Mouse (Mus musculus) left cerebral cortex, postnatal 14 days (tissue): ENCODE data around the gene Dsel. TPM values are rescaled to one million over a fixed set of nuclear protein-coding genes. Genes with fewer than 3 reads are reported as not detected.

ENCODE experiments used
- DNase-seq, 2 experiments: peaks; one replicate each; pipeline ENCODE4 v3.0.0; 2021 to 2022; ENCODE audit warnings: low spot score in 2 of 2, mixed read lengths in 1 of 2
- intact Hi-C: fragments of 180-260 bp; cut with DNase I; formaldehyde crosslinking; loops from one replicate; pipeline ENCODE4 v1.15.1; 2025
- long read RNA-seq, 2 experiments: library from polyadenylated mRNA; stranded (forward); transcript quantifications; one replicate each; pipeline ENCODE4 v2.0.0; 2021
- total RNA-seq, 2 experiments: library from RNA; stranded (reverse); gene quantifications; 2 replicates each; pipeline ENCODE4 v1.2.3; 2021

Gene Dsel
- 10 to 100 TPM; 18.6 to 22.8 TPM for total RNA-seq
- long read RNA-seq, experiment 1, full-length matches to known transcripts: 3 of 6 reads
- long read RNA-seq, experiment 1, partial matches to known transcripts: 0 of 6 reads
- long read RNA-seq, experiment 1, other reads (novel, unspliced or antisense): 3 of 6 reads
- long read RNA-seq, experiment 2, partial matches to known transcripts: 0 of 2 reads
- long read RNA-seq, experiment 2, other reads (novel, unspliced or antisense): 2 of 2 reads

DNA sequence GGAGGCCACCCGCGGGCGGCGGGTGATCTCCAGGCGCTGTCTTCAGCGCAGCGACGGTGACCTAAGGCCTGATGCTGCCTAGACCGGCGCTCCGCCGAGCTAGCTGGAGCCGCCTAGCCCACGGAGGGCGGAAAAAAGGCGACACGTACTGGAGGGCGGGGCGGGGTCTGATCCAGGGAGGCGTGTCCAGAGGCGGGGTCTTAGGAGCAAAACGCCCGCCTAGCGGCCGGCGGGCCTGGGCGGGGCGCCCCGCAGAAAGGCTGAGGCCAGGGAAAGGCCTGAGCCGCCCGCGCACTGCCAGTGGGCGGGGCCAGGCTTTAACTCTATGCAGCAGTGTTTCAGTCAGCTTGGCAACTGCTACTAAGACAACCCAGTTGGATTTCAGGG, at the start of gene Dsel:
Gene Dsel, minus strand, starts transcription at position 140 of the 387 bp plus-strand sequence.
- intact Hi-C loops: loop anchor here (2.0 to 5.0 kb wide), 2 partner anchors 118 to 514 kb away; no protein-coding TSS in a partner anchor
- DNase-seq: peak; percentile 84 to 88

- DNase-seq: no peak
- intact Hi-C loops: no loop called here
Observed at GRCm38 (mm10) chr1:111911424-111911823, 46.7 kb upstream of the Dsel start.

DNA sequence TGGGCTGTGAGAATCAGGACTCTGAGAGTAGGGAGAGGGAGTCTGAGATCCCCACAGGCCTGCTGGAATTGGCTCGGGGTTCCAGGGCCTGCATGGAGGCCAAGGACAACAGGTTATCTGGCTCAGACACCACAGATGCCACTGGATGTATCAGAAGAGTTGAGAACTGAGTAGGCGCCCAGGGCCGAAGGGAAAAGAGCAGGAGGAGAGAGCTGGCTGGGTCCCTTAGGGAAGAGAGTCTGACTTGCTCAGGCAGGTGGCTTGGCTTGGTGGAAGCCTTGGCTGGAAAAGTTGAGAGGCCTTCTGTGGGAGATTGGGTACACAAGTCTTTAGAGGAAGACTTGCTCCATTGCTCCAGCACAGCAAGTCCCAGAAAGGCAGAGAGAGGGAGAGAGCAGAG, 18.6 kb upstream of the Dsel start:
- DNase-seq: no peak
- intact Hi-C loops: no loop called here

DNA sequence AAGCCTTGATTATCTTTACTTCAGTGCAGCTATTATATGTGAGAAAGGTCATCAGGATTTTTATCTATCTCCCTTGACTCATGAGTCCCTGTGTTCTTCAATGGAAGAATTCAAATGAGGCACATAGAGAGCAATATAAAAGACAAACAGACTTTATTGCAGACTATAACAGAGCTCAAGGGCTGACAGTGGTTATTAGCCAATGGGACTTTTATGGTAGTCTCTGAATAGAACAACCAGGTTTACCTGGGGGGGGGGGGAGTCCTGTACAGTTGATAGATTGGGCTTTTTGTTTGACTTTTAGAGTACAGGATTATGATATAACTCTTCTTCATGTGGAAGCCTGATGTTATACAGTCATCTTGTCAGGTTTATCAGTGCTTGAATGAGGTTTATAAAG, 11.1 kb upstream of the Dsel start:
- DNase-seq: no peak
- intact Hi-C loops: no loop called here

GRCm38 (mm10) chr1:111873196-111873595, 8.5 kb upstream of the Dsel start:
- DNase-seq: no peak
- intact Hi-C loops: no loop called here

DNA sequence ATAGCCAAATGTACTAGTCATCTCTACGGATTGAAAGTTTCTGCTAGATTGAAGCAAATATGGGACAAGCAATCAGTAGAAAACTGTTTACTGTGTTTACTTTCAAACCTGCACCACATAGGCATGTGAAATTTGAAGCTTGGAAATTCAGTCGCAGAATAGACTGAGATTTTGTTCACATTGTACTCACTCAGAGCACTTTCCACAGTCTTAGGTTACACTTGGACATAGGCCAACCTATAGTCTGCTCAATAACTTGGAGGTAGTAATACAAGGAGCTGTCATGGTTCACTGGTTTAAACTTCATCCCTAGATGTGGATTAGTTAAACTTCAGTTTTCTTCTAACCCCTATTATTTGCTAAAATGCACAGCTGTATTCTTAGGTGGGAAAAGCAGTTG, 749 bp upstream of the Dsel start:
- no peak for DNase-seq
- intact Hi-C loops: loop anchor here (2.0 kb wide), 1 partner anchor 513 kb away; no protein-coding TSS in a partner anchor

DNA sequence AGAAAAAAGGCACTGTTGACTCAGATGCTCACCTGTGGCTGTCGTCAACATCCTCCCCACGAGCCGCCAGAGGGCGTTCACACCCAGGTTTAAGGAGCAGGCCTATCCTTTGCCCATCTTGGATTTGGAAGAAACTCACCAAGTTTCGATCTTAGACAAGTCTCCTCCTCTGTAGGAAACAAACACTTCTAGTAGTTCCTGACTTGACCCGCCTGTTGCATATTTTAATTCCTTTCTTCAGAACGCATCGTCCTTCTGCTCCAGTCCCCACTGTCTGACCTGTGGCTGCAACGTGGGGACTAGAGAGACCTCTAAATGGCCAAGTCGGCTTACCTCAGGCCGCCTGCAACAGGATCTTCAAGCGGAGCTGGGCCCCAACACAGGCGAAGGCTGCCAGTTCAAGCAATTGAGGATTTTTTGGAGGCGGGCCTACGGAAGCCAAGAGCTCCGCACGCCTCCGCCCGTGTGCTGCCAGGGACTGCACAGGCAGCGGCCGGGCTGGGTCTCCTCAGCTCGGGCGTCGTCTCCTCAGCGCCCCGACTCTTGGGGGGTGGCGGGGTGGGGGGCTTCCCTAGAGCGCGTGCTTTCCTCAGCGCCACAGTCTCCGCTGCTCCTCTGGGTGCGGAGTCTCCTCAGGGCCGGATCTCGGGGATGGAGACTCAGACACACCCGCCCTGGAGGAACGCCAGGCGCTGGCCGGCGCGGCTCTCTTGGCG, 497 bp downstream of the Dsel start:
- peak; percentile 84 to 88 for DNase-seq
- intact Hi-C loops: loop anchor here (2.0 to 5.0 kb wide), 2 partner anchors 118 to 515 kb away; no protein-coding TSS in a partner anchor

DNA sequence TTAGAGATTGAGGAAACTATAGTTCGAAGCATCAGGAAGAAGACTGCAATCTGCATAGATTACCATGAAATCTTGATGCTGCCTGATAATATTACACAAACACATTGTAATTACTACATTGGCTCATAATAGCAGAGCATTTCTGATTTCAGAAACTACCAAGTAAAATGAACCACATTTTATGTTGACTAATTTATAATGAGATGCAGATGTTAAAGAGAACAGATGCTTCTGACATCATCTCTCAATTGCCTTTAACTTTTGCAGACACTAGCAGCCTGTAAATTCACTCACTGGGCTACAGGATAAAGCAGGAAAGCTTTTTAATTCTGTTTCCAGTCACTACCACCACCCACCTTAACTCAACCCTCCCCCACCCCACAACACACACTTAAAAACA, 6.9 kb downstream of the Dsel start:
- no peak for DNase-seq
- intact Hi-C loops: no loop called here

DNA sequence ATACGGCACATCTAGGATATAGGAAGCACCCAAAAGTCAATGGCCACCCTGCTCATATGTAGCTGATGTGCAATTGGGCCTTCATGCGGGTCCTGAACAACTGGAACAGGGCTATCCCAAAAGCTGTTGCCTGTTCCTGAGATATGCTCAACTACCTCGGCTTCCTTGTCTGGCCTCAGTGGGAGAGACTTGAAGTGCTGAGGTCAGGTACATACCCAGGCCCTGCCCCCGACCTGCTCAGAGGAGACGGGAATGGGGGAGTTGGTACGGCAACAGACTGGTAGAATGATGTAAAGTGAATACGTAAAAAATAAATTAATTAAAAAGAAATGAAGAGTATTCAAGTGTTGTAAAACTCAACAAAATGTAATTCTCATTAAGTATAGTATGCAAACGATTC, 12.3 kb downstream of the Dsel start:
- intact Hi-C loops: no loop called here
- no peak for DNase-seq

- DNase-seq: no peak
- intact Hi-C loops: no loop called here
Observed at GRCm38 (mm10) chr1:111833583-111834225, 31.0 kb downstream of the Dsel start.
